Mouse (Mus musculus) lung, adult 2 months (tissue): ENCODE measurements around the gene Gna14.

Experiments used
- CTCF ChIP-seq: fragments of 200-500 bp; IDR thresholded peaks from 2 replicates; pipeline ENCODE4 v1.5.1; 2011; ENCODE audit warnings: mild to moderate bottlenecking, low read length, control low read depth; ENCODE audit not compliant: insufficient read depth
- POLR2A ChIP-seq: fragments of 200-500 bp; IDR thresholded peaks from 2 replicates; pipeline ENCODE4 v1.6.1; 2011; ENCODE audit warnings: low read depth, mild to moderate bottlenecking, control low read depth, low read length, borderline replicate concordance; ENCODE audit errors: extremely low read depth

GRCm38 (mm10) chr19:16502054-16502453 is 66.5 kb downstream of the Gna14 start:
- TF ChIP-seq CTCF = no peak
- no peak for TF ChIP-seq POLR2A
